Mouse (Mus musculus): ENCODE data around the gene Sobp.

DNA sequence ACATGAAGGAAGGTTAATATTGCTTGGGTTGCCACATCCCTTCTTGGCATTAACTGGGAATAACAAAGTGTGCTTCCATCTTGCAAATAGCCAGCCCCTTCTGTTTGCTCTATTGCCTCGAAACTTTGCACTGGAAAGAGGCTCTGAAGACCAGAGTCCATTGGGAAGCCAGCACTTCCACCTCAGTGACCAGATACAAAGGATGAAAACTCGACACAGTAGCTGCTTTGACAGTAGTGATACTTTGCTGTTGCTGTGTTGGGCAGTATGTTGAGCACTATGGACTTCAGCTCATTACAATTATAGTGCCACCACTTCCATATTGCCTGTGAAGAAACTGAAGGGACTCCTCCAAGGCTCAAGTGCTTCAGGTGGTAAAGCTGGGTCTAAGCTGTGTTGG lies 86.9 kb downstream of the Sobp start:
- no peak for TF ChIP-seq POLR2A (IDR thresholded peaks at IDR 0.05; ENCODE audit: low read depth, low read length)
- TF ChIP-seq CTCF (conservative IDR thresholded peaks at IDR 0.05; ENCODE audit: insufficient read depth, insufficient read length, low read depth, low read length), result no peak

Measured in kidney, adult 2 months (tissue).